Mouse (Mus musculus): ENCODE results near the gene Cd3e. TPM values are rescaled to one million over a fixed set of nuclear protein-coding genes. Genes with fewer than 3 reads are reported as not detected.
"Not testable (repeated sequence)": the region's sequence is repeated elsewhere in the genome, so short reads cannot be mapped to it uniquely, and the experiment has no call there.

The Cd3e gene
- total RNA-seq, 2 experiments from 2014 or later: 0.93 TPM; not detected in 1

DNA sequence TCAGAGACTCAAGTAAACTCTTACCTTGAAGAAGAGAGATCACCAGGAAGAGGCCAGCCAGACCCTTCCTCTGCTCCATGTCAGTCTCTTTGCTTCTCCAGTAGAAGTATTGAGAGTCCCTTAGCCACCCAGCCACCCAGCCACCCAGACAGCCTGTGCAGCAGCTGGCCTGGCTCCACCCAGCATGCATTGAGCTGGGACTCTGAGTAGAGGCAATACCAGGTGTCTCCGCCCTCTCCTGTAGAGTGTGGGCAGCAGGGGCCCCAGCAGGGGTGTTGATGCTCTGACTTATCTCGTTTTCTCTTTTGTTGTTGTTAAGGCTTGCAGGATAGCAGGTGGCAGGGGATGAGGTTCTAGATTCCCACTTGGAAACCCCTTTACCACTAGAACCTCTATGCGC is 29.2 kb downstream of the Cd3e start, which contains the start of gene Cd3g:
Cd3g (minus strand) TSS at position 190 of the 400 bp plus-strand sequence.
- DNase-seq (ENCODE audit: low spot score in 2 of 2): no peak

DNA sequence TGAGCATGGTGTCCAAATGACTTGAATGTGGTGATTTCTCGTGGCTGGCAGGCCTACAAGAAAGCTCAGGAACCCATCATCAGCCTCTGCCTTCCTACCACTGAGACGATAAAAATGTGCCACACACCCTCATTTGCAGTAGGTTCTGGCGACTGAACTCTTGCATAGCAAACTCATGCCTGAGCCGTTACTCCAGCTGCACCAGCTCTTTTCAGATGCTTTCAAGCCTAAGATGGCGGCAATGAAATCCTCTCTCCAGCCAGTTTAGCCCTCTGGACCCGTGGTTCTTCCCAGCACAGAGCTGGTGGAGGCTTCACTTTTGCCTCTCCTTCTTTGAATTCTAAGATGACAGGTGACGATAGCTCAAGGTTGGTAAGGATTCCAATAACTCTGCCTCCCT is 29.6 kb downstream of the Cd3e start:
- no peak for DNase-seq (ENCODE audit: low spot score in 2 of 2)

DNA sequence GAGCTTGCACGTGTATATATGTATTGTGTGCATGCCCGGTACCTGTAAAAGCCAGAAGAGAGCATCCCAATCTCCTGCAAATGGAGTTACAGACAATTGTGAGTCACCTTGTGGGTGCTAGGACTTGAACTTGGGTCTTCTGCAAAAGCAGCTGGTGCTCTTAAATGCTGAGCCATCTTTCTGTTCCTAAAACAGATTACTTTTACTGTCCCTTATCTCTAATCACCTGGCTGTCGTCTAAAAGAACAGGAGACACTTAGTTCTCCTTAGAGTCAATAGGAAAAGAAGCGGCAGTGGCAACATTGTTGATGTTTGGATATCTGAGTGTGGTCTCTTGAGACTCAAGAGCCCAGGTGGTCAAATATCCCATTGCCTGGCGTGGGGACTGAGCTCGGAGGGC is 31.6 kb downstream of the Cd3e start:
- no peak for DNase-seq (ENCODE audit: low spot score in 2 of 2)

DNA sequence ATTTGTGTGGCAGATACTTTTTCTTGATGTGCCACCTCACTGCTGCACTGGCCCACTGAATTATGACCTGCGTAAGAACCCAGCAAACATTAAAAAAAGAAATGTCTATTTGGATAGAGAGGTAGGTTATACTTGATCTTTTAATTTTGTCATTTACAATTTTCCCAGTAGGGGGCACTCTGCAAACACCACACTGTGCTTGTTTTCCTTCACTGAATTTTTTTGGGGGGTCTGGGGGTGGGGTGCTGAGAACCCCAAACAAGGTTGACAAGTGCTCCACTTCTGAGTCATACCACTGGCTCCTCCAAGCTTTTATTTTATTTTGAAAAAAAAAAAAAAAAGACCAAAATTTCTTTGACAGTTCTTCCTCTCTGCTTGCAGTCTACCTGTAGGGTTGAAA is 40.0 kb downstream of the Cd3e start:
- no peak for DNase-seq (ENCODE audit: low spot score in 2 of 2)

DNA sequence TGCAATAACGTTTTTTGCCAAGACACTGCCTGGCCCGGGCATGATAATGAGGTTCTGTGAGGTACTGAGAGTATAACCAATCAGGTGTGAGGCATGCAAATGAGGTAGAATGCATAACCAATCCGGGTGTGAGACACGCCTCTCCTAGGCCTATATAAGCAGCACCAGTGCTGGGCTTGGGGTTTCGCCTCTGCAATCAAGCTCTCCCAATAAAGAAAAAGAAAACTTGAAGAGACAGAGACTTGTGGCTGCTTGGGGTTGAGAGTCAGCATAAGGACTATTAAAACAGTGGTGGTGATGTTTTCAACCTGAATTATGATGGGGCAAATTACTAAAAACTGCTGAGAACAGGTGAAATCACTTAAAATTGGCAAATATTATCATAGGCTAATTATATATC is 41.7 kb downstream of the Cd3e start:
- not testable (repeated sequence) for DNase-seq (ENCODE audit: low spot score in 2 of 2)

DNA sequence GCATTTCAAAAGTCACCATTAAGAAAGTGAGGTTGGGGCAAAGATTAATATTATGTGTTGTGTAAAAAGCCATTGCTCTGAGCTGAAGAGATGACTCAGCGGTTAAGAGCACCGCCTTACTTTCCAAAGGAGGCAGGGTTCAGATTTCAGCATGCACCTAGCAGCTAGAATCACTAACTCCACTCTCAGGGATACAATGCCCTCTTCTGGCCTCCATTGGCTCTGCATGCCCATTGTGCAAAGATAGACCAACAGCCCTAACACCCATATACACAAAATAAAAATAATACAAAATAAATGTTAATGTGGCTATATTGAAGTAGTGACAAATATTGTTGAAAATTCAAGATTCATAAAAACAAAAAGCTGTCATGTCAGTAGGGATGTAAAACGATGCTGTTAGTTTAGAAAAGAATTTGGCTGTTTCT is 42.6 kb downstream of the Cd3e start:
- peak; percentile 24 to 53 for DNase-seq (ENCODE audit: low spot score in 2 of 2)

DNA sequence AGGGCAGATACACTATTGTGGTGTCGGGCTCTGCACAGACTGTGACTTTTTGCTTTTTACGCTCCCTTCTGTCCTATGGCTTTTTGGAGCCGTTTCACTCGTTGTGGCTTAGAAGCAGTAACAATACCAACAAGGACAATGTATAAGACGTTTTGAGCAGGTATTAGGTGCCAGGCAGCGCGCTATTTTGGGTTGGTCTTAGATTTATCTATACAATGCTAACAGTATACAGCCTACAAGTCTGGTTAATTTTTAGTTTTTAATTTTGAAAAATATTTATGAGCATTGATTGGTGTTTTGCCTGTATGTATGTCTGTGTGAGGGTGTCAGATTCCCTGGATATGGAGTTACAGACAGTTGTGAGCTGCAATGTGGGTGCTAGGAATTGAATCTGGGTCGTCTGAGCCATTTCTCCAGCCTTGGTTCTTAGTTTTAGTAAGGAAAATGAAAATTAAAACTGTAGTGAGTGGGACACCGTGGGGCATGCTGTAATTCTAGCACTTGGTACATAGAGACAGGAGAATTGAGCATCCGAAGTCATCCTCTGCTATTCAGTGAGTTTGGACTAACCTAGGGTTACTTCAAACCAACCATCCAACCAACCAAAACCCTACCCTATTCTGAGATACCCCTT is 43.5 kb downstream of the Cd3e start:
- DNase-seq (ENCODE audit: low spot score in 2 of 2): no peak

DNA sequence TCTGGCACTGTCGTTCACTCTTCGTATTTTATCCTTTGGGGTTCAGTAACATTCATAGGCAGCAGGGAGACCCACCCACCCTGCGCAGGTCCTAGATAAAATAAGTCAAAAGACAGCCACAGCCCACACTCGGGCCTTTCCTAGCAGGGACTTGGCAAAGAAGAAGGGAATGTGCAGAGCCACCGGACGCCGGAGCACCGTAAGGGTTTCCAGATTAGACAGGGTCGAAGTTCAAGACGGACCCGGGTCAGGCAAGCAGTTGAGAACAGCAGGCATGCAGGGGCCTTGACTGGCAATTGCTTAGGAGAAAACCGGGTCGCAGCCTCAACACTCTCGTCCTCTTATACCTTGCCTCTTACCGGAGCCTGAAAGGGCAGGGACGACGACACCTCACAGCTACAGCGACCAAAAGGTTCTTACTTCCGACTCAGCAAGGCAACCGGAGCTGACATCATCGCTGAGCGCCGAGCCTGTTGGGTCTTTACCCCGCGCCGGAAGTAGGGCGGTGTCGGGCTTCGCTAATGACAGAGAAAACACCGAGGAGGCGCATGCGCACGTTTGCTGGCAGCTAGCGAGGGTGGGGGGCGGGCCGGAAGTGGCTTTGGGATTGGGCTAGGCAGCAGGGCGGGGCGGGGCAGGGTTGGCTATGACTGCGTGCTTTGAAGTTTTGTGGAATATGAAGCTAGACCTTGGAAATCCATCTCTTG is 44.1 kb downstream of the Cd3e start, which contains the start of gene Ube4a:
Ube4a (minus strand) TSS at position 475 of the 707 bp plus-strand sequence.
- DNase-seq (ENCODE audit: low spot score in 2 of 2): peak; percentile 96 to 98

DNA sequence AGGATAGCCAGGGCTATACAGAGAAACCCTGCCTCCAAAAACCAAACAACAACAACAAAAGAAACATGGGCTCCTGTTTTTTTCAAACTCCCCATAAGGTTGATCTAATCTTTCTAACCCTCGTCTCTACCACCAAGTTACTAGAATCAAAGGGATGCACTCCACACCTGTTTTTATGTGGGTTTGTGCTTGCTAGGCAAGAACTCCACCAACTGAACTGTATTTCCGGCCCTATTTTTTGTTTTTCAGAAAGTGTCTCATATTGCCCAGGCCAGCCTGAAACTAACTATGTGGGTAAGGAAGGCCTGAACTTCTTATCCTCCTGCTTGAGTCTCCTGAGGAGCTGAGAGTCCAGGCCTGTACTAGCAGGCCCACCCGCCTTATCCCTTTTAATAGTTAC is 55.0 kb downstream of the Cd3e start:
- no peak for DNase-seq (ENCODE audit: low spot score in 2 of 2)

Other genes starting within 250 kb of the Cd3e start
- gene Arcn1, start 241.8 kb downstream of the Cd3e start, total RNA-seq (2021): 100 to 1,000 TPM; 157 to 158 TPM
- gene Ift46, start 241.7 kb downstream of the Cd3e start, total RNA-seq (2021): 100 to 1,000 TPM; 122 to 127 TPM
- gene Tmem25, start 210.3 kb downstream of the Cd3e start, total RNA-seq (2021): 1 to 10 TPM; 8.6 to 9.5 TPM
- gene Ttc36, start 206.6 kb downstream of the Cd3e start, total RNA-seq (2021): 10 to 100 TPM; 26.5 to 40.4 TPM
- 10 to 100 TPM; 38.2 to 40.3 TPM for gene Kmt2a, start 128.3 kb downstream of the Cd3e start, total RNA-seq (2021)
- gene Atp5l, start 88.9 kb downstream of the Cd3e start, total RNA-seq (2021): 100 to 1,000 TPM; 458 to 535 TPM
- 10 to 100 TPM; 81.6 to 90.5 TPM for gene Ube4a, start 44.0 kb downstream of the Cd3e start, total RNA-seq (2021)
- gene Cd3g, start 29.2 kb downstream of the Cd3e start, total RNA-seq (2021): under 1 TPM in 1 of 2 experiments, not detected in 1; 0.76 TPM
- under 1 TPM in 1 of 2 experiments, not detected in 1; 0.87 TPM for gene Cd3d, start 27.8 kb downstream of the Cd3e start, total RNA-seq (2021)
- 1 to 10 TPM; 7.2 to 7.4 TPM for gene Mpzl2, start 30.2 kb upstream of the Cd3e start, total RNA-seq (2021)
- 1 to 10 TPM; 3.6 to 5.1 TPM for gene Mpzl3, start 45.6 kb upstream of the Cd3e start, total RNA-seq (2021)
- 1 to 10 TPM; 1.2 to 1.6 TPM for gene Jaml, start 69.6 kb upstream of the Cd3e start, total RNA-seq (2021)
- 1 to 10 TPM; 6.6 to 7.9 TPM for gene Scn2b, start 108.2 kb upstream of the Cd3e start, total RNA-seq (2021)
- gene Scn4b, start 128.8 kb upstream of the Cd3e start, total RNA-seq (2021): 1 to 10 TPM; 2.6 to 3.0 TPM
- gene BC049352, start 172.4 kb upstream of the Cd3e start, total RNA-seq (2021): under 1 TPM in 1 of 2 experiments, not detected in 1; 0.17 TPM
- gene Tmprss4, start 194.5 kb upstream of the Cd3e start, total RNA-seq (2021): under 1 TPM in 1 of 2 experiments, not detected in 1; 0.50 TPM

Measured in adrenal gland, postnatal 4 days (tissue).